Mouse (Mus musculus): ENCODE data around the gene 4933400A11Rik. TPM values are rescaled to one million over a fixed set of nuclear protein-coding genes. Genes with fewer than 3 reads are reported as not detected.

4933400A11Rik gene
- total RNA-seq, 2 experiments from 2014 or later, result not detected

Other genes starting within 250 kb of the 4933400A11Rik start
- 10 to 100 TPM; 21.7 to 22.5 TPM for gene Mid1, start 94.4 kb downstream of the 4933400A11Rik start, total RNA-seq (2021)
- 100 to 1,000 TPM in 1 of 2 experiments, 10 to 100 TPM in 1; 93.0 to 116 TPM for gene Gm21887, start 230.0 kb upstream of the 4933400A11Rik start, total RNA-seq (2021)

Measured in gastrocnemius, postnatal 4 days (tissue).